In genomic region chr9:46206834-46207500, GRCm38 (mm10) we compare ENCODE assay signal across 13 mouse cellular contexts. TPM values are rescaled to one million over a fixed set of nuclear protein-coding genes. Genes with fewer than 3 reads are reported as not detected.
DNase-seq lines count a peak whose midpoint lies in the region; ATAC-seq and TF ChIP-seq lines count a peak whose summit lies in the region.
"Had no signal": no experiment of that assay in that cellular context is flagged by ENCODE, and none has a peak within 500 bp of the region (broad histone marks: within the 10 kb centered on the region; RNA-seq: fewer than 3 reads in every experiment).

No protein-coding gene starts in this region.

- no peaks in the 10 kb centered on the region for H3K27me3 ChIP-seq in G1E (ENCODE audit: insufficient read depth, low read length)
- no peaks in the 10 kb centered on the region for H3K27me3 ChIP-seq in kidney, embryonic 16.5 days (ENCODE audit: insufficient read depth, low read length)
- no peaks in the 10 kb centered on the region for H3K27me3 ChIP-seq in liver, embryonic 15.5 days
- H3K27me3 ChIP-seq: hindbrain, embryonic 15.5 days had no signal

- H3K9ac ChIP-seq in kidney, embryonic 16.5 days (replicated peaks; ENCODE audit: low read length): no peak overlapping the region
- no peak overlapping the region for H3K9ac ChIP-seq in liver, embryonic 15.5 days
- H3K9ac ChIP-seq: forebrain, postnatal 0 days; hindbrain, embryonic 15.5 days had no signal

- 64% methylated on average over 10 of the region's 10 CpGs for WGBS in kidney, embryonic 16.5 days
- 19% methylated on average over 10 of the region's 10 CpGs for WGBS in liver, embryonic 15.5 days (ENCODE audit: insufficient replicate concordance)

- TF ChIP-seq CTCF in G1E (IDR thresholded peaks at IDR 0.05; ENCODE audit: low read depth, low read length): no peak

- no peak overlapping the region for H3K4me2 ChIP-seq in kidney, embryonic 16.5 days (replicated peaks; ENCODE audit: low read depth, low read length)
- H3K4me2 ChIP-seq in liver, embryonic 15.5 days: no peak overlapping the region
- H3K4me2 ChIP-seq: hindbrain, embryonic 15.5 days had no signal

- no peaks in the 10 kb centered on the region for H3K9me3 ChIP-seq in G1E (replicated peaks)
- H3K9me3 ChIP-seq in kidney, embryonic 16.5 days (ENCODE audit: low read length): no peaks in the 10 kb centered on the region
- no peaks in the 10 kb centered on the region for H3K9me3 ChIP-seq in liver, embryonic 15.5 days (replicated peaks)
- H3K9me3 ChIP-seq: hindbrain, embryonic 15.5 days had no signal

- 0 out of 2 replicates have a peak overlapping the region, but pooled peaks have one; percentile 31 for H3K27ac ChIP-seq in kidney, embryonic 16.5 days (ENCODE audit: low read length)
- H3K27ac ChIP-seq in liver, embryonic 15.5 days (replicated peaks): peak overlapping the region; percentile 66
- H3K27ac ChIP-seq: hindbrain, embryonic 15.5 days had no signal

- H3K36me3 ChIP-seq in G1E (replicated peaks): peaks cover 88% of the 10 kb centered on the region
- H3K36me3 ChIP-seq in kidney, embryonic 16.5 days (ENCODE audit: insufficient read depth, low read length): peaks cover 55% of the 10 kb centered on the region
- H3K36me3 ChIP-seq in liver, embryonic 15.5 days (replicated peaks): peaks cover 44% of the 10 kb centered on the region

- peaks cover 90% of the 10 kb centered on the region for H3K4me1 ChIP-seq in G1E (ENCODE audit: insufficient read depth, low read depth, low read length)
- no peaks in the 10 kb centered on the region for H3K4me1 ChIP-seq in kidney, embryonic 16.5 days (ENCODE audit: insufficient read depth, low read length)
- peaks cover 33% of the 10 kb centered on the region for H3K4me1 ChIP-seq in liver, embryonic 15.5 days (replicated peaks)
- H3K4me1 ChIP-seq: hindbrain, embryonic 15.5 days had no signal

- peak overlapping the region; percentile 31; the same call in 1 of the 2 replicates for H3K4me3 ChIP-seq in G1E (ENCODE audit: low read depth, low read length)
- H3K4me3 ChIP-seq in kidney, embryonic 16.5 days (ENCODE audit: low read length): no peak overlapping the region
- H3K4me3 ChIP-seq in liver, embryonic 15.5 days (replicated peaks): no peak overlapping the region
- H3K4me3 ChIP-seq: hindbrain, embryonic 15.5 days had no signal

- ATAC-seq in G1E (ENCODE audit: extremely low read depth, insufficient number of reproducible peaks, low FRiP score, poor library complexity, severe bottlenecking): peak; percentile 89
- peak; percentile 70 for ATAC-seq in kidney, embryonic 16.5 days (ENCODE audit: low FRiP score, low TSS enrichment)
- ATAC-seq in liver, embryonic 15.5 days (ENCODE audit: insufficient read depth): peak; percentile 77
- ATAC-seq: forebrain, postnatal 0 days had no signal

- DNase-seq in G1E (ENCODE audit: low spot score) (peak; percentile 94), R1 (ENCODE audit: low read depth, low spot score) (peak; percentile 26)
- no peak for DNase-seq in adrenal gland, postnatal 25 days
- DNase-seq in urinary bladder, postnatal 4 days (ENCODE audit: low spot score in 2 of 2): no peak
- DNase-seq in spleen, adult 12 weeks (ENCODE audit: low spot score): no peak
- DNase-seq: cerebellum, adult 11 months; forebrain, postnatal 0 days; layer of hippocampus, postnatal 36 days; lung, postnatal 4 days had no signal

RNA-seq across cellular contexts. Expression of gene Apoa1, which starts 21.4 kb away (rescaled TPM):
- total RNA-seq in G1E (2014; fragmentation: Nextera tagmentation) (not detected in 2 replicates), G1E (2017) (not detected in 2 replicates)
- 0.41 and 1.5 TPM in 2 replicates for polyA plus RNA-seq in G1E (2012)
- polyA plus RNA-seq in kidney, embryonic 16.5 days (2015; fragmentation: Nextera tagmentation; extraction: Ambion mirVana): 13.6 and 19.3 TPM in 2 replicates
- polyA plus RNA-seq in liver, embryonic 15.5 days (2015; fragmentation: Nextera tagmentation; extraction: Ambion mirVana): 5,098 and 5,983 TPM in 2 replicates
- total RNA-seq in adrenal gland, postnatal 25 days (2021): 0.52 and 119 TPM in 2 replicates
- total RNA-seq: heart, adult 8-10 months; layer of hippocampus, postnatal 36 days had no signal

RNA-seq across cellular contexts. Expression of gene Apoc3, which starts 28.5 kb away (rescaled TPM):
- total RNA-seq in G1E (2014; fragmentation: Nextera tagmentation) (not detected in 2 replicates), G1E (2017) (0.33 TPM in 1 of 2 replicates, not detected in the other)
- polyA plus RNA-seq in G1E (2012): not detected in 2 replicates
- 0.76 and 0.82 TPM in 2 replicates for polyA plus RNA-seq in kidney, embryonic 16.5 days (2015; fragmentation: Nextera tagmentation; extraction: Ambion mirVana)
- polyA plus RNA-seq in liver, embryonic 15.5 days (2015; fragmentation: Nextera tagmentation; extraction: Ambion mirVana): 6.6 and 6.8 TPM in 2 replicates
- 2.2 and 32.9 TPM in 2 replicates for total RNA-seq in adrenal gland, postnatal 25 days (2021)
- total RNA-seq: forebrain, postnatal 0 days; heart, adult 8-10 months had no signal
- polyA plus RNA-seq: hindbrain, embryonic 15.5 days had no signal

RNA-seq across cellular contexts. Expression of gene Apoa4, which starts 33.5 kb away (rescaled TPM):
- not detected in 2 replicates for total RNA-seq in G1E (2014; fragmentation: Nextera tagmentation)
- total RNA-seq in G1E (2017): not detected in 2 replicates
- 0.03 TPM in 1 of 2 replicates, not detected in the other for polyA plus RNA-seq in G1E (2012)
- 0.25 TPM in 1 of 2 replicates, not detected in the other for polyA plus RNA-seq in kidney, embryonic 16.5 days (2015; fragmentation: Nextera tagmentation; extraction: Ambion mirVana)
- 0.33 TPM in 2 replicates for polyA plus RNA-seq in liver, embryonic 15.5 days (2015; fragmentation: Nextera tagmentation; extraction: Ambion mirVana)
- total RNA-seq in adrenal gland, postnatal 25 days (2021): 1.00 TPM in 1 of 2 replicates, not detected in the other
- total RNA-seq: forebrain, postnatal 0 days; heart, adult 8-10 months; layer of hippocampus, postnatal 36 days had no signal
- polyA plus RNA-seq: forebrain, postnatal 0 days; hindbrain, embryonic 15.5 days had no signal

Comparison
In these comparisons a context has a peak if more than half of its experiments do, and no peak if none do; other contexts are left out.
1. DNase-seq: peak in G1E (single experiment) and R1 (single experiment); none in adrenal gland, postnatal 25 days (single experiment), urinary bladder, postnatal 4 days (0 of 2) and spleen, adult 12 weeks (single experiment).
2. RNA of gene Apoa1, which starts 21.4 kb away (polyA plus RNA-seq): 5,098 to 5,983 TPM in liver, embryonic 15.5 days; 13.6 to 19.3 TPM in kidney, embryonic 16.5 days and 0.41 to 1.5 TPM in G1E; every median in the first group is over 100 times any median in the second.
3. Peak in every context shown above with its lines, with median percentiles within 50 percentile points of each other: ATAC-seq.